Mouse (Mus musculus) MEL (cell line): ENCODE measurements around the gene Baiap2l2. TPM values are rescaled to one million over a fixed set of nuclear protein-coding genes. Genes with fewer than 3 reads are reported as not detected.

Experiments used
- DNase-seq: peaks from one replicate; pipeline ENCODE4 v3.0.0; 2011; ENCODE audit warnings: low read depth, low spot score
- H3K27ac ChIP-seq: 2 replicates; pipeline ENCODE4 v1.5.1; 2012; ENCODE audit warnings: low read depth, mild to moderate bottlenecking, control low read depth, low read length, moderate library complexity; ENCODE audit not compliant: control insufficient read depth
- H3K27me3 ChIP-seq, 2 experiments: fragments of 150-350 bp in 1 of 2; sonication (generic) in 1 of 2; 2 replicates each; pipeline ENCODE4 v1.6.1; 2012; ENCODE audit warnings: low read length in 2 of 2, mild to moderate bottlenecking in 2 of 2, improper control_type of control experiment in 1 of 2, moderate library complexity in 1 of 2; ENCODE audit not compliant: insufficient read depth in 2 of 2, control insufficient read depth in 1 of 2
- H3K36me3 ChIP-seq, 2 experiments: 2 replicates each; pipeline ENCODE4 v1.6.1; 2012 to 2014; ENCODE audit warnings: low read length in 2 of 2, improper control_type of control experiment in 1 of 2, inconsistent platforms in 1 of 2, mild to moderate bottlenecking in 1 of 2; ENCODE audit not compliant: insufficient read depth in 2 of 2, control insufficient read depth in 1 of 2
- H3K4me1 ChIP-seq, 2 experiments: fragments of 150-350 bp in 1 of 2; sonication (generic) in 1 of 2; 2 replicates each; pipeline ENCODE4 v1.6.1; 2012; ENCODE audit warnings: low read length in 2 of 2, improper control_type of control experiment in 1 of 2, mild to moderate bottlenecking in 1 of 2; ENCODE audit not compliant: insufficient read depth in 2 of 2, control insufficient read depth in 1 of 2
- H3K4me3 ChIP-seq, 2 experiments: fragments of 150-350 bp in 1 of 2; sonication (generic) in 1 of 2; 2 replicates each; pipeline ENCODE4 v1.5.1; 2012; ENCODE audit warnings: low read depth in 2 of 2, low read length in 2 of 2, mild to moderate bottlenecking in 2 of 2, moderate library complexity in 2 of 2, control low read depth in 1 of 2, improper control_type of control experiment in 1 of 2; ENCODE audit not compliant: control insufficient read depth in 1 of 2, insufficient read depth in 1 of 2
- H3K79me2 ChIP-seq: 2 replicates; pipeline ENCODE4 v1.6.1; 2012; ENCODE audit warnings: mild to moderate bottlenecking, low read length, moderate library complexity; ENCODE audit not compliant: control insufficient read depth, poor library complexity, insufficient read depth
- H3K9ac ChIP-seq: 2 replicates; pipeline ENCODE4 v1.6.1; 2012; ENCODE audit warnings: low read depth, mild to moderate bottlenecking, control low read depth, low read length, moderate library complexity; ENCODE audit not compliant: control insufficient read depth, poor library complexity, severe bottlenecking
- H3K9me3 ChIP-seq: fragments of 150-350 bp; sonication (generic); replicated peaks from 2 replicates; pipeline ENCODE4 v1.6.1; 2012; ENCODE audit warnings: mild to moderate bottlenecking, low read length, improper control_type of control experiment, moderate library complexity; ENCODE audit not compliant: insufficient read depth
- CHD1 ChIP-seq: IDR thresholded peaks from 2 replicates; pipeline ENCODE4 v1.6.1; 2012; ENCODE audit warnings: low read depth, mild to moderate bottlenecking, inconsistent platforms, low read length, improper control_type of control experiment
- CHD2 ChIP-seq: IDR thresholded peaks from 2 replicates; pipeline ENCODE4 v1.6.1; 2011; ENCODE audit warnings: low read length, improper control_type of control experiment
- CTCF ChIP-seq, 3 experiments: IDR thresholded peaks in 2 of 3; conservative IDR thresholded peaks in 1 of 3; 2 replicates each; pipeline ENCODE4 v1.5.1; 2011 to 2012; ENCODE audit warnings: low read length in 3 of 3, low read depth in 2 of 3, mild to moderate bottlenecking in 2 of 3, improper control_type of control experiment in 1 of 3, inconsistent platforms in 1 of 3, mixed read lengths in 1 of 3, moderate library complexity in 1 of 3; ENCODE audit not compliant: control insufficient read depth in 1 of 3, insufficient read depth in 1 of 3, poor library complexity in 1 of 3, severe bottlenecking in 1 of 3
- ELF1 ChIP-seq: IDR thresholded peaks from 2 replicates; pipeline ENCODE4 v1.6.1; 2014; ENCODE audit warnings: low read depth, mild to moderate bottlenecking, inconsistent platforms, low read length, improper control_type of control experiment, moderate library complexity
- EP300 ChIP-seq, 2 experiments: IDR thresholded peaks; 2 replicates each; pipeline ENCODE4 v1.6.1; 2011; ENCODE audit warnings: improper control_type of control experiment in 2 of 2, low read length in 2 of 2, low read depth in 1 of 2, mild to moderate bottlenecking in 1 of 2
- ETS1 ChIP-seq: IDR thresholded peaks from 2 replicates; pipeline ENCODE4 v1.6.1; 2012; ENCODE audit warnings: low read depth, mild to moderate bottlenecking, inconsistent platforms, low read length, improper control_type of control experiment, moderate library complexity
- GABPA ChIP-seq: IDR thresholded peaks from 2 replicates; pipeline ENCODE4 v1.6.1; 2012; ENCODE audit warnings: low read depth, mild to moderate bottlenecking, inconsistent platforms, low read length, improper control_type of control experiment, moderate library complexity
- HCFC1 ChIP-seq: IDR thresholded peaks from 2 replicates; pipeline ENCODE4 v1.6.1; 2012; ENCODE audit warnings: low read depth, mild to moderate bottlenecking, inconsistent platforms, low read length, improper control_type of control experiment, moderate library complexity
- KAT2A ChIP-seq: conservative IDR thresholded peaks from 2 replicates; pipeline ENCODE4 v1.6.1; 2012; ENCODE audit warnings: low read depth, low read length, improper control_type of control experiment, inconsistent platforms
- MEF2A ChIP-seq: IDR thresholded peaks from 2 replicates; pipeline ENCODE4 v1.6.1; 2014; ENCODE audit warnings: low read depth, mild to moderate bottlenecking, inconsistent platforms, low read length, improper control_type of control experiment; ENCODE audit not compliant: poor library complexity, insufficient replicate concordance, severe bottlenecking; ENCODE audit errors: extremely low read depth
- MYB ChIP-seq: IDR thresholded peaks from 2 replicates; pipeline ENCODE4 v1.6.1; 2011; ENCODE audit warnings: mild to moderate bottlenecking, low read depth, low read length, improper control_type of control experiment
- POLR2AphosphoS2 ChIP-seq: IDR thresholded peaks from 2 replicates; pipeline ENCODE4 v1.6.1; 2011; ENCODE audit warnings: low read length, improper control_type of control experiment
- POLR2AphosphoS5 ChIP-seq: IDR thresholded peaks from 2 replicates; pipeline ENCODE4 v1.6.1; 2012; ENCODE audit warnings: low read depth, borderline replicate concordance, mild to moderate bottlenecking, inconsistent platforms, low read length, moderate library complexity, mixed read lengths
- TAL1 ChIP-seq: IDR thresholded peaks from 2 replicates; pipeline ENCODE4 v1.6.1; 2012; ENCODE audit warnings: mild to moderate bottlenecking, inconsistent platforms, low read length, moderate library complexity, mixed read lengths
- TBP ChIP-seq: IDR thresholded peaks from 2 replicates; pipeline ENCODE4 v1.8.0; 2011; ENCODE audit warnings: low read depth, low read length, improper control_type of control experiment
- TCF12 ChIP-seq: IDR thresholded peaks from 2 replicates; pipeline ENCODE4 v1.6.1; 2014; ENCODE audit warnings: low read depth, mild to moderate bottlenecking, inconsistent platforms, low read length, improper control_type of control experiment, moderate library complexity
- USF1 ChIP-seq: IDR thresholded peaks from 2 replicates; pipeline ENCODE4 v1.6.1; 2014; ENCODE audit warnings: low read depth, mild to moderate bottlenecking, inconsistent platforms, low read length, improper control_type of control experiment, moderate library complexity
- USF2 ChIP-seq, 2 experiments: IDR thresholded peaks; 2 replicates each; pipeline ENCODE4 v1.6.1; 2011 to 2012; ENCODE audit warnings: improper control_type of control experiment in 2 of 2, low read length in 2 of 2, borderline replicate concordance in 1 of 2, inconsistent platforms in 1 of 2, low read depth in 1 of 2, mild to moderate bottlenecking in 1 of 2; ENCODE audit not compliant: insufficient read depth in 1 of 2
- ZMIZ1 ChIP-seq: IDR thresholded peaks from 2 replicates; pipeline ENCODE4 v1.6.1; 2012; ENCODE audit warnings: low read depth, mild to moderate bottlenecking, inconsistent platforms, low read length, improper control_type of control experiment, moderate library complexity
- ZNF384 ChIP-seq: IDR thresholded peaks from 2 replicates; pipeline ENCODE4 v1.6.1; 2012; ENCODE audit warnings: low read depth, mild to moderate bottlenecking, inconsistent platforms, low read length, improper control_type of control experiment
- polyA plus RNA-seq, 2 experiments: library from polyadenylated mRNA; stranded (reverse) in 1 of 2; unstranded in 1 of 2; fragments of >175 nt in 1 of 2; fragments of >200 nt in 1 of 2; gene quantifications; 2 replicates each; pipeline versions ENCODE4 v1.2.1 to v1.2.4; 2012; ENCODE audit warnings: low replicate concordance in 2 of 2, low read depth in 1 of 2; ENCODE audit not compliant: insufficient read length in 2 of 2, insufficient read depth in 1 of 2, missing spikeins in 1 of 2
- total RNA-seq: library from RNA; depleted of rRNA; stranded (reverse); fragments of 300-350 nt; gene quantifications from 2 replicates; pipeline ENCODE4 v1.2.3, GENCODE M21; 2012

The Baiap2l2 gene
- total and polyA plus RNA-seq, 3 experiments, result 0.60 to 1.1 TPM; not detected in 1

- TF ChIP-seq KAT2A (no peak), HCFC1 (no peak), CHD2 (no peak), CHD1 (no peak), TCF12 (no peak), MYB (no peak), ZMIZ1 (no peak), POLR2AphosphoS5 (no peak), ETS1 (0 out of 2 replicates have a peak, but pooled peaks have one; percentile 19), MEF2A (no peak), ZNF384 (peak; percentile 26; the same call in 1 of the 2 replicates), TAL1 (no peak), TBP (no peak), USF1 (no peak), GABPA (no peak), POLR2AphosphoS2 (no peak)
Observed at GRCm38 (mm10) chr15:79329346-79329978, 44.1 kb upstream of the Baiap2l2 start (continued).

GRCm38 (mm10) chr15:79328939-79329275 lies 43.6 kb upstream of the Baiap2l2 start:
- H3K27ac ChIP-seq, result peak overlapping the region; percentile 79
- H3K9ac ChIP-seq, result peak overlapping the region; percentile 73
- H3K79me2 ChIP-seq, result peaks cover 28% of the 10 kb centered on the region
- peaks cover 0 to 20% of the 10 kb centered on the region in 2 experiments; a peak in 2 of 4 replicates for H3K36me3 ChIP-seq
- no peaks in the 10 kb centered on the region for H3K27me3 ChIP-seq
- no peaks in the 10 kb centered on the region for H3K9me3 ChIP-seq
- peaks cover 2 to 31% of the 10 kb centered on the region in 2 experiments for H3K4me1 ChIP-seq
- peak overlapping the region; percentile 53 to 71 for H3K4me3 ChIP-seq
- peak; percentile 80 for DNase-seq
- no peak for TF ChIP-seq ETS1
- TF ChIP-seq CTCF (IDR thresholded peaks at IDR 0.05 in 2 of 3, conservative IDR thresholded peaks at IDR 0.05 in 1 of 3; ENCODE audit: control insufficient read depth in 1 of 3, insufficient read depth in 1 of 3, low read depth in 2 of 3, low read length in 3 of 3, poor library complexity in 1 of 3, severe bottlenecking in 1 of 3), result no peak; a peak in 1 of 6 replicates
- 0 out of 2 replicates have a peak, but pooled peaks have one; percentile 12 for TF ChIP-seq CHD1
- no peak for TF ChIP-seq ELF1
- no peak for TF ChIP-seq EP300 (IDR thresholded peaks at IDR 0.05; ENCODE audit: low read depth in 1 of 2, low read length in 2 of 2)
- no peak for TF ChIP-seq TCF12
- TF ChIP-seq USF2 (IDR thresholded peaks at IDR 0.05; ENCODE audit: borderline replicate concordance in 1 of 2, insufficient read depth in 1 of 2, low read depth in 1 of 2, low read length in 2 of 2), result no peak
- TF ChIP-seq CHD2, result no peak
